In genomic region chr10:13982271-13982670, GRCm38 (mm10) we compare ENCODE assay signal across 9 mouse cellular contexts. TPM values are rescaled to one million over a fixed set of nuclear protein-coding genes. Genes with fewer than 3 reads are reported as not detected.
DNase-seq lines count a peak whose midpoint lies in the region; ATAC-seq and TF ChIP-seq lines count a peak whose summit lies in the region.
"Had no signal": no experiment of that assay in that cellular context is flagged by ENCODE, and none has a peak within 500 bp of the region (broad histone marks: within the 10 kb centered on the region; RNA-seq: fewer than 3 reads in every experiment).

No protein-coding gene starts in this region.

- no peaks in the 10 kb centered on the region for H3K9me3 ChIP-seq in heart, embryonic 14.5 days (ENCODE audit: control insufficient read depth, low read length)
- H3K9me3 ChIP-seq in E14TG2a.4 (ENCODE audit: low read length), result no peaks in the 10 kb centered on the region
- H3K9me3 ChIP-seq in hindbrain, embryonic 11.5 days (ENCODE audit: control insufficient read depth, low read length), result no peaks in the 10 kb centered on the region
- H3K9me3 ChIP-seq in midbrain, embryonic 10.5 days (replicated peaks), result no peaks in the 10 kb centered on the region

- no peak for DNase-seq in heart, postnatal 36 days
- no peak for DNase-seq in hindbrain, embryonic 11.5 days (ENCODE audit: low spot score)
- DNase-seq in midbrain, embryonic 10.5 days (ENCODE audit: low spot score), result no peak
- no peak for DNase-seq in cerebellum, postnatal 4 days (ENCODE audit: low spot score in 2 of 2)
- DNase-seq in frontal cortex, postnatal 36 days (ENCODE audit: low spot score in 2 of 2), result no peak
- no peak for DNase-seq in yolk sac, embryonic 10.5 days (ENCODE audit: low spot score)

- no peaks in the 10 kb centered on the region for H3K27me3 ChIP-seq in heart, embryonic 14.5 days (ENCODE audit: control insufficient read depth, insufficient read depth, low read length)
- H3K27me3 ChIP-seq in E14TG2a.4 (ENCODE audit: insufficient read depth, low read length), result peaks cover 5% of the 10 kb centered on the region
- H3K27me3 ChIP-seq in hindbrain, embryonic 11.5 days (ENCODE audit: control insufficient read depth, insufficient read depth, low read length), result no peaks in the 10 kb centered on the region
- H3K27me3 ChIP-seq in midbrain, embryonic 10.5 days (ENCODE audit: low read depth, poor library complexity, severe bottlenecking), result no peaks in the 10 kb centered on the region

- no peak for TF ChIP-seq CTCF in E14TG2a.4 (conservative IDR thresholded peaks at IDR 0.05; ENCODE audit: low read length)

- peak overlapping the region; percentile 72 for H3K4me2 ChIP-seq in heart, embryonic 14.5 days (ENCODE audit: low read length)
- H3K4me2 ChIP-seq in hindbrain, embryonic 11.5 days (replicated peaks; ENCODE audit: low read depth, low read length), result no peak overlapping the region

- peaks cover 9 to 29% of the 10 kb centered on the region in 2 experiments for H3K4me1 ChIP-seq in heart, embryonic 14.5 days (ENCODE audit: control insufficient read depth in 2 of 2, insufficient read depth in 2 of 2, low read length in 2 of 2)
- H3K4me1 ChIP-seq in E14TG2a.4 (replicated peaks; ENCODE audit: low read depth, low read length), result peaks cover 16% of the 10 kb centered on the region
- no peaks in the 10 kb centered on the region for H3K4me1 ChIP-seq in hindbrain, embryonic 11.5 days (replicated peaks; ENCODE audit: control insufficient read depth, insufficient read depth, low read length)
- peaks cover 17% of the 10 kb centered on the region for H3K4me1 ChIP-seq in midbrain, embryonic 10.5 days

- H3K27ac ChIP-seq in heart, embryonic 14.5 days (replicated peaks in 1 of 2; ENCODE audit: control insufficient read depth in 1 of 2, insufficient read depth in 1 of 2, low read depth in 2 of 2, low read length in 2 of 2), result peak overlapping the region in 1 of 2 experiments; percentile 91; a peak in 1 of 4 replicates
- no peak overlapping the region for H3K27ac ChIP-seq in hindbrain, embryonic 11.5 days (ENCODE audit: low read depth, low read length)
- peak overlapping the region; percentile 94 for H3K27ac ChIP-seq in midbrain, embryonic 10.5 days (replicated peaks)

- H3K4me3 ChIP-seq in heart, embryonic 14.5 days (ENCODE audit: control insufficient read depth in 1 of 2, insufficient read depth in 1 of 2, low read depth in 1 of 2, low read length in 2 of 2), result peak overlapping the region; percentile 49 to 66; a peak in 3 of 4 replicates
- H3K4me3 ChIP-seq in E14TG2a.4 (replicated peaks; ENCODE audit: low read length), result peak overlapping the region; percentile 80
- peak overlapping the region; percentile 53; the same call in 1 of the 2 replicates for H3K4me3 ChIP-seq in hindbrain, embryonic 11.5 days (ENCODE audit: low read depth, low read length)
- peak overlapping the region; percentile 71 for H3K4me3 ChIP-seq in midbrain, embryonic 10.5 days

- 66% methylated on average over 6 of the region's 6 CpGs for WGBS in heart, embryonic 14.5 days
- 72% methylated on average over 6 of the region's 6 CpGs for WGBS in hindbrain, embryonic 11.5 days
- 66% methylated on average over 6 of the region's 6 CpGs for WGBS in midbrain, embryonic 10.5 days

- H3K36me3 ChIP-seq in heart, embryonic 14.5 days (ENCODE audit: control insufficient read depth, insufficient read depth, low read length), result no peaks in the 10 kb centered on the region
- no peaks in the 10 kb centered on the region for H3K36me3 ChIP-seq in E14TG2a.4 (ENCODE audit: insufficient read depth, low read length)
- H3K36me3 ChIP-seq in hindbrain, embryonic 11.5 days (ENCODE audit: control insufficient read depth, insufficient read depth, low read length), result no peaks in the 10 kb centered on the region
- H3K36me3 ChIP-seq in midbrain, embryonic 10.5 days, result no peaks in the 10 kb centered on the region

- peak overlapping the region; percentile 78 for H3K9ac ChIP-seq in heart, embryonic 14.5 days (ENCODE audit: low read length)
- no peak overlapping the region for H3K9ac ChIP-seq in hindbrain, embryonic 11.5 days (ENCODE audit: low read depth, low read length)

- intact Hi-C loops in heart, postnatal 36 days (cut with DNase I), result loop anchor here (2.0 to 5.0 kb wide), 3 partner anchors 15 to 105 kb away; partner anchors contain the start of gene Hivep2

- ATAC-seq in heart, embryonic 14.5 days (ENCODE audit: insufficient number of reproducible peaks, insufficient read depth, low FRiP score, low read depth), result no peak
- no peak for ATAC-seq in hindbrain, embryonic 11.5 days (ENCODE audit: low FRiP score)

RNA-seq across cellular contexts. Expression of gene Hivep2, which starts 16.4 kb away (rescaled TPM):
- 6.8 and 9.9 TPM in 2 replicates for polyA plus RNA-seq in heart, embryonic 14.5 days (2014; fragmentation: Nextera tagmentation; extraction: Ambion mirVana)
- total RNA-seq in heart, postnatal 36 days (2021), result 10 to 100 TPM; 23.5 to 25.2 TPM
- 6.2 and 8.9 TPM in 2 replicates for polyA plus RNA-seq in hindbrain, embryonic 11.5 days (2014; fragmentation: Nextera tagmentation; extraction: Ambion mirVana)
- polyA plus RNA-seq in midbrain, embryonic 10.5 days (2016; fragmentation: Nextera tagmentation; extraction: Ambion mirVana), result 1.2 and 2.0 TPM in 2 replicates
- total RNA-seq: MEL had no signal
